Mouse (Mus musculus): ENCODE measurements around the gene Grin1.

GRCm38 (mm10) chr2:25318971-25319773 lies at the start of gene Grin1:
- no peak for TF ChIP-seq CTCF (IDR thresholded peaks at IDR 0.05; ENCODE audit: extremely low read depth, insufficient read length, insufficient replicate concordance, low read depth, low read length)
- TF ChIP-seq POLR2A (IDR thresholded peaks at IDR 0.05; ENCODE audit: low read depth, low read length), result no peak

Data from small intestine, adult 2 months (tissue).